Mouse (Mus musculus) spleen, adult 2 months (tissue): ENCODE data around the gene Vwa8.

Experiments used
- CTCF ChIP-seq: fragments of 200-500 bp; IDR thresholded peaks from 2 replicates; pipeline ENCODE4 v1.5.1; 2011; ENCODE audit warnings: mild to moderate bottlenecking, inconsistent platforms; ENCODE audit not compliant: insufficient read depth, insufficient read length, insufficient replicate concordance; ENCODE audit errors: extremely low read depth
- POLR2A ChIP-seq: fragments of 200-500 bp; IDR thresholded peaks from 2 replicates; pipeline ENCODE4 v1.6.1; 2011; ENCODE audit warnings: low read depth, low read length, inconsistent platforms

- TF ChIP-seq CTCF (no peak), POLR2A (no peak)
Measured at GRCm38 (mm10) chr14:79134891-79135334, 286.1 kb downstream of the Vwa8 start.
